Mouse (Mus musculus) cerebellum, adult 9-10 months (tissue): ENCODE measurements at regions not wholly inside any gene's neighbourhood (a gene's known extent, or its start where the extent isn't known, plus 50 kb on each side); places are given as distances from the start of the nearest gene placed in this dataset.
A peak's percentile ranks its signal among the peaks of the same experiment; 100 is the strongest.

Experiments
- DNase-seq: peaks from one replicate; pipeline ENCODE4 v3.0.0; 2022

DNA sequence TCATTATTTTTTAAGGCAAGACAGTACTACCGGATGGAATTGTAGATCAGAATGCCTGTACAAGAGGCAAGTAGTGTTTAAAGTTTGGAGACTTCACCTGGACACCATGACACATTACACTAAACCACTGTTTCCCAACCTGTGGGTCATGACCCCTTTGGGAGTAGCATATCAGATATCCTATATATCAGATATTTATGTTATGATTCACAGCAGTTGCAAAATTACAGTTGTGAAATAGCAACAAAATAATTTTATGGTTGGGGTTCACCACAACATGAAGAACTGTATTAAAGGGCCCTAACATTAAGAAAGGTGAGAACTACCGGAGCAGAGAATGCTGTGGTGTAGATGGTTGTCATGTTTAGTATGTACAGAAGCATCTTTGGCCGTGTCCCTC lies 413.2 kb upstream of the Cd180 start:
- DNase-seq = no peak

DNA sequence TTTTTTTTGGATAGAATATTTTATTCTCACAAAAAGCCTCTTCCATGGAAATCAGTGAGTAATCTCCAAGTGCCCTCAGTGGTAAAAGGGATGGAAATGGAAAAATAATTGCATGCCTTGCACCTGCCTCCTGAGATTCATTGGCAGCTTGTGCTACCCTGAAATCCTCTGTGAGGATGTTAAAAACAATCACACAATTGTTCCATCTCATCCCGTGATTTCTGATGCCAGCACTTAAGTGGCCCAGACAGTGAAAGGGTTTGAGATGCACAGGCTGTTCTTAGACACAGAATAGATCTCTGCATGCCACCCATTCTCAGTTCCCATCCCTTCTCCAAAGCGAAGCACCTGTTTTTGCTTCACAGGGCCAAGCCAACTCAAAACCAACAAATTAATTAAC lies 398.9 kb upstream of the Cd180 start:
- DNase-seq = no peak

DNA sequence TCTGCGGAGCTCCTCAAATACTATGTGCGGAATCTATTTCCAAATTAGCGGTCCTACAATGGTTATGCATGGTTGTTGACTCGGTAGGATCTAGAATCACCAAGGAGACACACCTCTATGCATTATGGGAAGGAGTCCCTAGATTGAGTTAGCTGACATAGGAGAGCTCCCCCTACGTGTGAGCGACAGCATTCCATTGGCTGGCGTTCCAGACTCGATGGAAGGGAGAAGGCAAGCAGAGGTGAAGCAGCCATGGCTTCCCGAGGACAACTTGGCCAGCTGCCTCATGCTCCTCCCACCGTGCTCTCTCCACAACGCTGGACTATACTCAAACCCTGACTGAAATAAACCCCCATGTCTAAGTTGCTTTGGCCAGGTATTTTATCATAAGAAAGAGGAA lies 398.3 kb upstream of the Cd180 start:
- DNase-seq = no peak

DNA sequence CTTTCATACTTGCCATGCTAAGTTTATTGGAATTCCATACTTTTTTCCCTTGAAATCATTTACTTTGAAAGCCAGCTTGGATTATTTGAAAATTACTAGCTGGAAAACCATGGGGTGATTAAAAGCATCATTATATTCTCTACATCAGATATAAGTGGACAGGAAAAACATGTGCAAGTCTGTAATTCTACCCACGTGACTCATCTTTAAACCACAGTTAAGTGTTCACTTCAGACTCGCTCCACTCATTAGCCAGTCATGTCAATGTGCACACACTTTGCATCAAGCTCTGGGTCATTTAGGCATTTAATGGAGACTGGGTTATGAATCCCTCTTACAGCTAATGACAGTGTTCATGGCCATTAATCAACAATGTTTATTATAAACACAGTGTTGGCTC lies 385.4 kb upstream of the Cd180 start:
- no peak for DNase-seq

DNA sequence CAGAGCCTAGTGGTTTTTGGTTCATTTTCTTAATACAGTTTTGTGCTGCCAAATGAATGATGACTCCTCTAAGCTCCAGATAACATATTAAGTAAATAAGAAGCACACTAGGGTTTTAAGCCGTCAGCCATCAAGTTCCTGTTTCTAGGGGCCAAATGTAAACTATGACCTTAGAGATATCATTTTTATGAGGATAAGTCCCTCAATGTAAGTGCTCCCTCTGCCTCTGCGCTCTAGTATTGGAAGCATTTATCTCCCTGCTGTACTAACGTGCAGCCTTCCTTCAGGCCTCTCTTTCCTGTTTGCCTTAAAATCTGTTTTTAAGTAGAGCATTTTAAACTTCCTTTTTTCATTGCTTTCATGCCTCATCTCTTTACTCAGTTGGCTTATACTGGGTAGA lies 381.3 kb upstream of the Cd180 start:
- DNase-seq = no peak

DNA sequence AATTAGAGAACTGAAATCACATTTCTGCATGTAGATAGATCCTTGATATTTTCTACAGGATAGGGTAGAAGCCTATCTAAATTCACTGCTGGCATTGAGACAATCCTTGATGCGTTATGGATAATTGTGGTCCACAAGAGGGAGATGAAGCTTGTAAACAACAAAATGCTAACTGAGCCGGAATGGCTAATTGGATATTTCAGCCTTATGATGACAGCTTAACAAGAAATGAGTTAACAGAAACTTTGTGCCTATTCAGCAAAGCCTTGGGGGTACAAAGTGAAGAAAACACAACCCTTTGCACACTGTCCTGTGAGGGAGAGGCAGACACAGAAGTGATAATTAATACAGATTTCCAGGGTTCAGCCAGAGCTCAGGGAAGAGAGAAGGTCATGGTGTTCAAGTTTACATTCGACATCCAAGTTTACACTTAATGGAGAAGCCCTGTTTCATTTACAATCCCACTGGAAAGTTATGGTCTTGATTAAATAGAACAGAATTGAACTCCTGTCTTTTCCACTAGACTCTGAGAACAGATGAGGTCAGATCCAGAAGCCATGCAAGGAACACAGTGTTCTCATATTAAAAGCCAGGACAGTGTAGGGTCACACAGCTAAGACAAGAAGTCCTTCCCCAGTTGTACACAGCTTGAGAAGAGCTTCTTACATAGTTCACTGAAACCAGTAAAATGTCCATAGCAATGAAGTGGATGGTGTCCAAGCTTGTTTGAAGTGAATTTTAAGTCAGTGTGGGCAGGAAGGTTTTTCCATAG lies 377.3 kb upstream of the Cd180 start:
- DNase-seq = no peak

DNA sequence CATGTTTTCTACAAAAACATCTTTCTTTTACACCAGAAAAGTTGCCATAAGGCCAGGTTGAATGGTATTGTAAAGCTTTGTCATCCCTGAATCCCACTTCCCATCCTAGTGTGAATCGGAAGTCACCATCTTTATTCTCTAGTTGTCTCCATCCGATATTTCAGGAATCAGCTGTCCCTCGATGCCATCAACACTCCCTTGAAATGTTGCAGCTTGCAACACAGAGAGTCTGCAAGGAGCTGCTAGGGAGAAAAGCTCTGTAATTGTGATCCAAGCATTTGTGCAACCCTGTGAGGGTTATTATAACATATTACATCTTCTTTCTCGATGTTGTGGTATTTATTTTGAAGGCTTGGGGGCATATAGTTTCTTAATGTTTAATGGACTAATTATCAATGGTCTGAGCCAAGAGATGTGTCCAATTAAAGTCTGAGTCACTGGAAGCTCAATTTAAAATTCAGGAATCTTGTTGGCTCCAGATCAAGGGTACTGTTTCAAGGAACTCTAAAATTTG lies 374.4 kb upstream of the Cd180 start:
- DNase-seq = no peak

DNA sequence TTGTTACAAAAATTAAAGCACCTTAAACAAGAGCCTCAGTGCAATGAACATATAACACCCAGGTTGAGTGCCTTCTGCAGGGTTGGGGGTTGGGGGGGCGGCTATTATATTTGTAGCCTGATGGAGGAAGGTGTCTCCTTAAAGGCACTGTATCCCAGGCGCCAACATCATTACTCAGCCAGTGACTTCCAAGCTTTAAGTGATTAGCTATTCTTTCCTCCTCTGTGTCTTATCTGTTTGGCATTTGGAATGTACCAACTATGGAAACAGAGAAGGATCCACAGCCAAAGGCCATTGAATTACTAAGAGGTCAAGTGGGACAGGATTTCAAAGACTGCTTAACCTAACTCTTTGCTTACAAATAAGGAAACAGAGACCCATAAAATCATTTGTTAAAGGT lies 373.9 kb upstream of the Cd180 start:
- no peak for DNase-seq

DNA sequence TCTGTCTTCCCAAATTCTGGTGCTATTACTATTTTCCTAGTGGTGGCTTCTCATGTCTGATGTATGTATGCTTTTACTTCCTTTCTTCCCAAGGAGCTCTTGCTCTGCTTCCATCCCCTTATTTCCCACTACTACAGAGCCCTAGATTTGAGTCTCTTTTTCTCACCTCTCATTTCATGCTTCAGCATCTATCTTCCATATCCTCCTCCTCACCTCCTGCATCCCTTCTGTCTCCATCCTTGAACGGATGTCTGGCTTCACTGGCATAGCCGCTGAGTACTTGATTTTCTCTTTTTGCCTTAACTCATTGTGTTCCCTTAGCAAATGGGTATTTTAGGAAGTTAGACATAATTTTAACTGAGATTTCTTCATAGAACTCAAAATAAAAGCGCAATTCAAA lies 369.5 kb upstream of the Cd180 start:
- DNase-seq = no peak

DNA sequence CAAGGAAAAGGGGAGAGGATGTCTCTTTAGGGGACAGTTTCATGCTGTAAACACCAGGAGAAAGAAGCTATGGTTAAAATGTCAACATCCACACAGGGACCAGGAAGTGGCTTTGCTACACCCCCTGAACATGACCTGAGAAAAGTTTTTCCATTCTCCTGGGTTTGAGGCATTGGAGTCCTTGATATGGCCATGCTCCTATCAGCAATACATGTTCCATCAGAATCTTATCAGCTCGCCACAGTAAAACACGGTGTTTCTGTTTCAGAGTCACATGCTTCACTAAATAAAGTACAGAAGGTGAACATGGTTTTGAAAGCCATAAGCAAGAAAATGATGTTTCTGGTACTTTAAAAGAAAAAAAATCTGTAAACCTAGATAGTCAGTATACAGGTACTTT lies 367.4 kb upstream of the Cd180 start:
- DNase-seq = no peak

DNA sequence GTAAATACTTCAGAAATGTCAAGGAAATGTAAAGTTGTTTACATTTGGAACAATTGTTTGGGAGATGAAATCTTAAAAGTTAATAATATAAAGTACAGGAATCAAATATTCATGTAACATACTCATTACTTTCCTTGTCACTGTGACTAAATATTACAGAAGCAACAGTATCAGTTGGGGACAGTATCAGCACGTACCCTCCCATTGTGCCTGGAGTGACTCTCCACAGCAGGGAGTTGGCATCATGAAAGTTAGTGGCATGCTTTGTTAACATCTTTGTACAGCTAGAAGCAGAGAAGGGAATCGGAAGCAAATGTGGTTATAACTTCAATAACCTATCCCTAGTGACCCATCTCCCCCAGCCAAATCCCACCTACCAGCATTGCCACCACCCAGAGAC lies 366.8 kb upstream of the Cd180 start:
- no peak for DNase-seq

DNA sequence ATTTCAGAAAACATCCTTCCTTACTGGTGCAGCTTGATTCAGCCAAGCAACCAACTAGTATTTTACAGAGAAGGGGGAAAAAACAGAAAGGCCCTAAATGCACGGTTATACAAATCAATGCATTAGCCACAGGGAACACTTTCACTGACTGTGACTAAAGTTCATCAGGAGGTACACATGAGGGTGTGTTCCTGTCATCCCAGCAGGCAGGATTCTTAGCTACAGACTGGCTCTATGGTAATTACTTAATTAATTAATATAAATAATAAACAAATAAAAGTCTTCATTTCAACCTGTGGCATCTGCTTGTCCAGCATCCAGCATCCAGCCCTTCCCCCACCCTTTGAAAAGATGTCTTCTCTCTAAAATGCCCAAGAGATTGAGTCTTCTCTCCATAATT lies 359.7 kb upstream of the Cd180 start:
- DNase-seq = no peak

DNA sequence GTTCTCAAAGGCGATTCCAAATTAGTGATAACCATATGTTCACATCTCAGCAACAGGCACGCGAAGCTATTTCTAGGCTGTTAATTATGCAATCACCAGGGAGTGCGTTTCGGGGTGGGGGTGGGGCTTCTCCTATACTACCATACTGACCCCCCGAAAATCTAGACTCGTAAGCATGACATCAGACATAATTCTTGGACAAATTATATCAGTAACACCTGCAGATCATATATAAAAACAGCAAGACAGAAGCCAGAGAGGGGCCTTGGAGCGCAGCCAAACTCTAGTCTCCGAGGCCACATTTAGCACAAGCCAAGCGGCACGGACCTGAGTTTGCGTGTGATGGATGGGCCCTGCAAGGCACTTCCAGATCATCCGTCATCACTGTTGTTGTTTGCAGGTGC lies 359.2 kb upstream of the Cd180 start:
- peak; percentile 52 for DNase-seq

DNA sequence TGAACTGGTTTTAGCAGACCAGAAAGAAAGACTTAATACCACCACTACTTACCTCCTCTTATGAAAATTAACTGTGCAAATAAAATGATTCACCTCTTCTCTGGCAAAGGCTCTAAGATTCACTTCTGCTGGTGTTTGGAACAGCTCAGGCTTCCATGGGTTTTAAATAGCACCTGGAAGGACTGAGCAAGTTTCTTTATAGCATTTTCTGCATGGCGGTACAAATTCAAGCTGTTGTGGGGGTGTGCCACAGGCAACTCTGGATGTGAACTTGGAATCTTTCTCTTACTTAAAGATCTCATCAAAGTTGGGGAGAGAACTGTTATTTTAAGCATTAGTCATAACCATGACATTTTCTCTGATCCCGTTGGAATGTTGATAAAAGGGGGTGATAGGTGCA lies 350.1 kb upstream of the Cd180 start:
- no peak for DNase-seq

DNA sequence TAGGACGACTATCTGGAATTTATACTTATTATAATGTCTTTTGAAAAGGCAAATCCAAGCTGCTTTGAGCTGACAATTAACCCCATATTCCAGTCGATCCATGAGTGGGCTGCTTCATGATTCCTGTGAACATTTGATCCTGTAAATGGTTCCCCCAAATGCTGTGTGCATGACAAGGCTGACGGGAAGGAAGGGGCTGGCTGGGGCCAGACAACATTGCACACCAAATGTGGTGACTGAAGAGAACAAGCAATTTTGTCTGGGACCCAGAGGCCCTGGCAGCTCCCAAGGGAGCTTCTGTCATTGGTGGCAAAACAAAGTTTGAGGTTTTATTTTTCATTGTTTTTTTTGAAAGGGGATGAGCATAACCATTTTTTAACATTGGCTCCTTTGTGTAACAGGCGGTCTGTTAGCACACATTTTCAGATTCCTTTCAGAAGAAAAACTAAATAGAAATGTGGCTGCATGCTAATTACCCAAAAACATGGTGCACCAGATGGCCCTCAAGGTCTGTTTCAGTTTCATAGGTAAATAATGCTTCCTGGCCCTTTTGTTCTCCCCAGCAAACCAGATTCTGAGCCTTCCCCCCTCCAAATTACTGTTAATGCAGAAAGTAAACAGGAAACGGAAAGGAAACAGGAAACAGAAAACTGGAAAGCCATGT lies 348.6 kb upstream of the Cd180 start:
- peak; percentile 7 for DNase-seq

DNA sequence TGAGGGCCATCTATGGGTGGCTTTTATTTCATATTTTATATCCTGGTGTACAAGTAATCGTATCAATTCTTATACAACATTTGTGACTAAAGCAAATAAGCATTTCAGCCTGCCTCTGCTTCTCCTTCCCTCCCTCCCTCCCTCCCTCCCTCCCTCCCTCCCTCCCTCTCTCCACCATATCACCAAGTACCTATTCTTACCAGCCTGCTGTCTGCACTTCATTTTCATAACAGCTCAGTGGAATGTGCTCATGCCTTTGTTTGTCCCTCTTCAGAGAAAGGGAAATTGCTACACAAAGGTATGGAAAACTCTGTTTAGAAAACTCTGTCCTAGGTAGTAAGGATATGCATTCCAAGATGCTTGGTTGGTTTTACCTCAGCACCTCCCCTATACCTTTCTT lies 343.9 kb upstream of the Cd180 start:
- DNase-seq = no peak

DNA sequence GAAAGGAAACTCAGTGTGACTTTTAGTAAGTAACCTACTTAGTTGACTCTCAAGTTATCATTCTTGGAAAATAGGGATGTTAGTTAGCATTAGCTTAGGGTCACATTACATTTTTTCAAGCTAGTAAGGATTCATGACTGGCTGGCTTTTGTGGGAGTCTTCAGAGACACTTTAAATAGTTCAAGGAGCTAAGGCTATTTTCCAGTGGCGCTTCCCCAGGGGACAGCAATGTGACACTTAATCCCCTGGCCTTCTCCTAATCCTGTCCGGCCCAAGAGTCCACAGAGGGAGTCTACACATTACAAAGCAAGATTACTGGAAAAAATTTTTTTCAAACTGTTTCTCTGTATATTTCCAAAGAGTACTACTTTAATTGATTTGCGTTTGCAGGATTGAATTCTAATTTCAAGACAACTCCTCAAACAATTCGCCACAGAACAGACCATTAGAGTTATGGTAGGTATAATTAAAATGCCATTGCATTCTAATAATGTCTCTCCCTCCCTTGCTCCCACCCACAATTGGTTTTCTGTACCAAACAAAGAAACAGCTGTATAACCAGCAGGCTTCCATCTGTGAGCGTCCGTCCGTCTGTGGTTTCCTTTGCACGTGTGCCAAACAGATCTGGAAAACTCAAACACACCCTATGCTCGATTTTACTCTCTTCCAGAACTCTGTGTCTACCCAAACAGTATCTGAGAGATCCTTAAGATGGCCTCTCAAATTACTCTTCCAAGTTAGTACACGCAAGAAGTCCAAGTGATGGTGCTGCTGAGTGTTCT lies 341.1 kb upstream of the Cd180 start:
- no peak for DNase-seq

DNA sequence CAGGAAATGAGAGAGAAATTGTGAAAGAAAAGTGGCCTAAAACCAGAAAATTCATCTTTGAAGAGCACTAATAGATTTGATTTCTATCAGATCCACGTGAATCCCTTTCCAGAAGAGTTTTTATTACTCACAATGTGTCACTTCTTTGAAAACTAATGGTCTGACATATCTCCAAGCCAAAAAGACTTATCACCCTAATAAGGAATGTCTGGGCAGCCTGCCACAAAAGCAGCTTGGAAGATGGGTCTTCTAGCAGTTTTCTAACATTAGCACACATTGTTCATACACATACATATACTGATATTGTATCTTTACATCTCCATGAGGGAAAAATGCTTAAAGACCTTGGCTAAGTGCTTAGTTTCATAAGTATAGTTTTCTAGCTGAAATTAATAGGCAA lies 337.8 kb upstream of the Cd180 start:
- DNase-seq = no peak

DNA sequence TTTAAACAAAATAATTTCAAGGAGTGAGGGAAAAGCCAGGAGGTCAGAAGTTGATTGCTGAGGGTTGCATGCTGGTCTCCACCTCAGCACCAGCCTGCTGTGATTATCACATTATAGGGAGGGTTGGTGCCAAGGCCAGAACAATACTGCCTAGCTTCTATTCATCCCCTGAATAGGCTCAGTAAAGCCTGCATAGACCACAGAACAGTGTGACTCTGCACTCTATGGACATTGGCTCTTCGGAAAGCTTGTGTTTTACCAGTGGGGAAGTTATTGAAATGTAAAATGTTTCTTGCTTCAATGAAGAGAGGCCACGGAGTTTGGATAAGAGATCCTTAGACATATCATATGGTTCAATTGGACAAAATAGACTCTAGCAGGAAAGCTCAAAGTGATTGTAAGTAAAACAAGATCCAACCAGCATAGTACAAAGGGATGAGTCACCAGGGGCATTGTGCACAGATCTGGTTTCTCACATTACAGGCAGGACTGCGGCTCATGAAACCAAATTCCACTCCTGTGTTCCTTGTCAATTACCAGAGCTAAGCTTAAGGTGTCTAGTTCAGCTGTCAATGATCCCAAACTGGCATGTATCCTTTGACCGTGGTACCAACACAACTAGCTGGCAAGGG lies 320.8 kb upstream of the Cd180 start:
- DNase-seq = no peak

DNA sequence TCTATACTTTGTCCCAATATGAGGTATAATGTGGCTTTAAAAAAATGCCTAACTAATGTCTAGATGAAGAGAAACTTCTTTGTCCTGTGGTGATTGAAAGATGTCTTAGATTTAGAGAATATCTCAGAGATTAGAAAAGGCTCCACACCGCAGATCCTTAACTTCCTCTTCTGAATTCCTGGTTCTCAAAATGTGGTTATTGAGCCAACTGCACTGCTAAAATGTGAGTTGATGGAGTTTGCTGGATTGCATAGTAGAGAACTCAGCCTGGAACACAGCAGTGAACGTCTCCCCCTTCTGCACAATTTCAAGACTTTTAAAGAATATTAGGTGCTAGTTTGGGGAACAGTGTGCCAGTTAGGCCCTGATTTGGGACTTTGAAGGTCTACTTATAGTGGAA lies 312.7 kb upstream of the Cd180 start:
- DNase-seq = no peak

DNA sequence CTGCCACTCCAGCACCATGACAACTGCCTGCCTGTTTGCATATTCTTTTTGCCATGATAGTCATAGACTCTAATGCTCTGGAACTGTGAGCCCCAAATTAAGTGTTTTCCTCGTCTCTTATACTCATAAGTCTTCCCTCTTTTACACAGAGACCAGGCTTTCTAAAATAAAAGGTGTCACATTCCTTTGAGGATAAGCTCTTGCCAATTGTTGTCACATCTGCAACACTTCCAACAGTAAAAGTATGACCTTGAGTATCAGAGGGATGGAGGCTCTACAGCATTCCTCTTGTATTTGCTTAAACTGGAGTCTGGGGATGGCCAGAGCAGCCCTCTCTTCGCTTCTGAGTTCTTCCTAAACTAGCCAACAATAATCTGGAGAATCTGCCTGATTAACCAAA lies 301.4 kb upstream of the Cd180 start:
- DNase-seq = no peak

DNA sequence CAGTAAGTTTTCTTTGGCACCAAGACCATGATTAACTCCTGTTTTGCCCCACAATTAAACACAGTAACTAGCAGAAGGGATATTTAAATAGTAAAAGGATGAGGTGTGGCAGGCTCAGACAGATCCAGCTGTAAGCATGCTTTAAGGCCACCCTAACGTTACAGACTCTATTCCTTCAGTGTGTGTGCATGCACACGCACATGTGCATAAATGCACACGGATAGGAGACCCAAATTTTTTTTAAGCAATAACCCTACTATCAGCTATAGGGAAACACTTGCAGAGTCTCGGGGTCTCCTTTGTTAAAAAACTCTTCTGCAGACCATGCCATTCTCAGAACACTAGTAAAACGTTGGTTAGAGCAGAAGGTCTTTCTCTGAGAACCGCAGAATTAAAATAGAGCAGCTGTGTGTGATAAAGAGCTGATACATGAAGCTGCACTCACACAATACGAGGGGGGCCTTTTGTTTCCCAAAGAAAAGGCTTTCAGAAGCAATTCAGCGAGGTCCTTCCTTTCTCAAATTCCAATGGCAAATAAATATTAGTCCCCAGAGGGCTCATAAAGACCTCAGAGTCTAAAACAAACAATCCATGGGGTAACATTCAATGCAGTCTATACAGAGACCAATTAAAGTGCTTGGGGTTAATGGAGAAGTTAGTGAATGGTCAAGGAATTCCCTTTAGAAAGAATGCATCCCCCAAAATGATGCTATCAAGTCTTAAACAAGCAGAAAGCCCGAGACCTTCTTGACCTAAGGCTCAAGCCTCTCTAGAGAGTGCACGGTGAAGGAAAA lies 300.3 kb upstream of the Cd180 start:
- DNase-seq = no peak

DNA sequence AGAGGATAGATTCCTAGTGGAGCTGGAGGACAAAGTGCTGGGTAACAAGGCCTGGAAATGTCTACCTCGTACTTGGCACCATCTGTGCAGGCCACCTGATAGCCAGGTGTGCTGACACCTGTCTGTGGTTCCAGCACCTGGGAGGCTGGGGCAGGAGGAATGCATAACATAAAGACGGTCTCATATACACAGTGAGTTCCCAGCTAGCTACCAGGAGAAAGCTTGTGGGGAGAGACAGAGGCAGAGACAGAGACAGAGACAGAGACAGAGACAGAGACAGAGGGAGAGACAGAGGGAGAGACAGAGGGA lies 299.7 kb upstream of the Cd180 start:
- DNase-seq = no peak
